Mouse (Mus musculus) hindbrain, embryonic 12.5 days (tissue): ENCODE measurements at regions not wholly inside any gene's neighbourhood (a gene's known extent, or its start where the extent isn't known, plus 50 kb on each side); places are given as distances from the start of the nearest gene placed in this dataset.

ENCODE experiments used
- ATAC-seq: fragments of 200-750 bp; cut with Nextera tagmentation; 2 replicates; pipeline ENCODE4 v1.8.0; 2017; ENCODE audit warnings: moderate TSS enrichment; ENCODE audit not compliant: low FRiP score
- H3K27ac ChIP-seq: fragments of 300-500 bp; sonication (generic); 2 replicates; pipeline ENCODE4 v1.5.1; 2016; ENCODE audit warnings: mild to moderate bottlenecking
- H3K27me3 ChIP-seq: fragments of 300-500 bp; sonication (generic); 2 replicates; pipeline ENCODE4 v1.6.1; 2016; ENCODE audit warnings: mild to moderate bottlenecking
- H3K36me3 ChIP-seq: fragments of 300-500 bp; sonication (generic); 2 replicates; pipeline ENCODE4 v1.6.1; 2016; ENCODE audit warnings: mild to moderate bottlenecking
- H3K4me1 ChIP-seq: fragments of 300-500 bp; sonication (generic); 2 replicates; pipeline ENCODE4 v1.6.1; 2016
- H3K4me2 ChIP-seq: fragments of 300-500 bp; sonication (generic); replicated peaks from 2 replicates; pipeline ENCODE4 v1.6.1; 2016; ENCODE audit warnings: mild to moderate bottlenecking
- H3K4me3 ChIP-seq: fragments of 300-500 bp; sonication (generic); 2 replicates; pipeline ENCODE4 v1.5.1; 2016; ENCODE audit warnings: mild to moderate bottlenecking
- H3K9ac ChIP-seq: fragments of 300-500 bp; sonication (generic); 2 replicates; pipeline ENCODE4 v1.6.1; 2016; ENCODE audit warnings: mild to moderate bottlenecking, moderate library complexity
- H3K9me3 ChIP-seq: fragments of 300-500 bp; sonication (generic); replicated peaks from 2 replicates; pipeline ENCODE4 v1.6.1; 2016; ENCODE audit warnings: mild to moderate bottlenecking
- WGBS: fragments of 180-500 bp; shearing (Covaris S2); methylation state at CpG from one replicate; pipeline ENCODE4 v1.1.7; 2016; 5-methylcytosine and 5-hydroxymethylcytosine counted together

GRCm38 (mm10) chr11:63410921-63411320 lies 282.1 kb downstream of the Pmp22 start:
- H3K4me1 ChIP-seq = peaks cover 17% of the 10 kb centered on the region
- H3K36me3 ChIP-seq = no peaks in the 10 kb centered on the region
- no peak overlapping the region for H3K27ac ChIP-seq
- 92% methylated on average over 4 of the region's 4 CpGs for WGBS
- no peak overlapping the region for H3K4me2 ChIP-seq
- H3K9me3 ChIP-seq = no peaks in the 10 kb centered on the region
- no peak overlapping the region for H3K4me3 ChIP-seq
- H3K27me3 ChIP-seq = peaks cover 18% of the 10 kb centered on the region
- no peak overlapping the region for H3K9ac ChIP-seq
- ATAC-seq = no peak

- peak overlapping the region; percentile 33; the same call in 1 of the 2 replicates for H3K9ac ChIP-seq
- H3K4me2 ChIP-seq = peak overlapping the region; percentile 41
- H3K36me3 ChIP-seq = no peaks in the 10 kb centered on the region
- no peaks in the 10 kb centered on the region for H3K9me3 ChIP-seq
- under 1% methylated on average over 18 of the region's 18 CpGs for WGBS
- peak; percentile 67 for ATAC-seq
- peaks cover 17% of the 10 kb centered on the region for H3K4me1 ChIP-seq
- H3K27me3 ChIP-seq = peaks cover 14% of the 10 kb centered on the region; the same call in 1 of the 2 replicates
- peak overlapping the region; percentile 37 for H3K27ac ChIP-seq
- peak overlapping the region; percentile 12; the same call in 1 of the 2 replicates for H3K4me3 ChIP-seq
Observed at GRCm38 (mm10) chr11:63412364-63412991, 283.7 kb downstream of the Pmp22 start.

- Histone ChIP-seq H3K4me2 (peak overlapping the region; percentile 41), H3K36me3 (no peaks in the 10 kb centered on the region), H3K4me1 (peaks cover 17% of the 10 kb centered on the region), H3K4me3 (peak overlapping the region; percentile 12; the same call in 1 of the 2 replicates), H3K9ac (no peak overlapping the region), H3K9me3 (no peaks in the 10 kb centered on the region), H3K27ac (no peak overlapping the region; the same call in 1 of the 2 replicates), H3K27me3 (peaks cover 14% of the 10 kb centered on the region; the same call in 1 of the 2 replicates)
- ATAC-seq = no peak
- whole genome bisulfite sequencing = 10% methylated on average over 13 of the region's 13 CpGs
Observed at GRCm38 (mm10) chr11:63413106-63413505, 284.3 kb downstream of the Pmp22 start.

- peaks cover 17% of the 10 kb centered on the region for H3K4me1 ChIP-seq
- H3K9ac ChIP-seq = no peak overlapping the region
- no peaks in the 10 kb centered on the region for H3K36me3 ChIP-seq
- ATAC-seq = no peak
- 44% methylated on average over 4 of the region's 4 CpGs for WGBS
- no peak overlapping the region for H3K4me3 ChIP-seq
- peaks cover 17% of the 10 kb centered on the region; the same call in 1 of the 2 replicates for H3K27me3 ChIP-seq
- H3K4me2 ChIP-seq = no peak overlapping the region
- H3K9me3 ChIP-seq = no peaks in the 10 kb centered on the region
- no peak overlapping the region for H3K27ac ChIP-seq
Observed at GRCm38 (mm10) chr11:63413621-63414020, 284.8 kb downstream of the Pmp22 start.

- H3K36me3 ChIP-seq = no peaks in the 10 kb centered on the region
- no peak for ATAC-seq
- H3K9me3 ChIP-seq = no peaks in the 10 kb centered on the region
- peaks cover 1% of the 10 kb centered on the region for H3K4me1 ChIP-seq
- WGBS = 83% methylated on average over 5 of the region's 5 CpGs
- H3K9ac ChIP-seq = no peak overlapping the region
- H3K4me3 ChIP-seq = no peak overlapping the region
- H3K27me3 ChIP-seq = peaks cover 12% of the 10 kb centered on the region; the same call in 1 of the 2 replicates
- H3K4me2 ChIP-seq = no peak overlapping the region
- no peak overlapping the region for H3K27ac ChIP-seq
Observed at GRCm38 (mm10) chr11:63418042-63418776, 289.4 kb downstream of the Pmp22 start.

- 90% methylated on average over 3 of the region's 3 CpGs for WGBS
- Histone ChIP-seq H3K9ac (no peak overlapping the region), H3K4me3 (no peak overlapping the region), H3K36me3 (no peaks in the 10 kb centered on the region), H3K4me1 (no peaks in the 10 kb centered on the region), H3K9me3 (no peaks in the 10 kb centered on the region), H3K27me3 (peaks cover 12% of the 10 kb centered on the region; the same call in 1 of the 2 replicates), H3K27ac (no peak overlapping the region), H3K4me2 (no peak overlapping the region)
- no peak for ATAC-seq
Observed at GRCm38 (mm10) chr11:63420341-63420740, 291.6 kb downstream of the Pmp22 start.

- no peak overlapping the region for H3K4me2 ChIP-seq
- H3K36me3 ChIP-seq = no peaks in the 10 kb centered on the region
- H3K27ac ChIP-seq = no peak overlapping the region
- peaks cover 12% of the 10 kb centered on the region for H3K4me1 ChIP-seq
- WGBS = 76% methylated on average over 3 of the region's 3 CpGs
- H3K4me3 ChIP-seq = no peak overlapping the region
- H3K9ac ChIP-seq = no peak overlapping the region
- H3K27me3 ChIP-seq = peaks cover 9% of the 10 kb centered on the region; the same call in 1 of the 2 replicates
- no peaks in the 10 kb centered on the region for H3K9me3 ChIP-seq
- no peak for ATAC-seq
Observed at GRCm38 (mm10) chr11:63422069-63422468, 293.3 kb downstream of the Pmp22 start.

- Histone ChIP-seq H3K4me1 (peaks cover 12% of the 10 kb centered on the region), H3K9ac (no peak overlapping the region), H3K9me3 (no peaks in the 10 kb centered on the region), H3K4me3 (no peak overlapping the region), H3K27me3 (peaks cover 3% of the 10 kb centered on the region; the same call in 1 of the 2 replicates), H3K36me3 (no peaks in the 10 kb centered on the region), H3K4me2 (no peak overlapping the region), H3K27ac (no peak overlapping the region)
- WGBS = 64% methylated on average over 3 of the region's 3 CpGs
- no peak for ATAC-seq
Observed at GRCm38 (mm10) chr11:63424319-63424718, 295.5 kb downstream of the Pmp22 start.

GRCm38 (mm10) chr11:63425741-63426140 lies 297.0 kb downstream of the Pmp22 start:
- Histone ChIP-seq H3K4me1 (peaks cover 12% of the 10 kb centered on the region), H3K4me3 (no peak overlapping the region), H3K27me3 (no peaks in the 10 kb centered on the region), H3K4me2 (no peak overlapping the region), H3K36me3 (no peaks in the 10 kb centered on the region), H3K9ac (no peak overlapping the region), H3K9me3 (no peaks in the 10 kb centered on the region), H3K27ac (peak overlapping the region; percentile 12; the same call in 1 of the 2 replicates)
- no peak for ATAC-seq
- 18% methylated on average over 11 of the region's 11 CpGs for WGBS

GRCm38 (mm10) chr11:63453786-63454185 lies 325.0 kb downstream of the Pmp22 start:
- Histone ChIP-seq H3K4me1 (peaks cover 17% of the 10 kb centered on the region), H3K27ac (no peak overlapping the region), H3K9me3 (peaks cover 7% of the 10 kb centered on the region), H3K4me3 (no peak overlapping the region), H3K4me2 (no peak overlapping the region), H3K36me3 (no peaks in the 10 kb centered on the region), H3K9ac (no peak overlapping the region), H3K27me3 (no peaks in the 10 kb centered on the region)
- 20% methylated on average over 5 of the region's 5 CpGs for WGBS
- ATAC-seq = no peak

- 14% methylated on average over 17 of the region's 17 CpGs for whole genome bisulfite sequencing
- peaks cover 17% of the 10 kb centered on the region for H3K4me1 ChIP-seq
- H3K27ac ChIP-seq = peak overlapping the region; percentile 36; the same call in 1 of the 2 replicates
- H3K9ac ChIP-seq = no peak overlapping the region
- no peak overlapping the region for H3K4me3 ChIP-seq
- no peaks in the 10 kb centered on the region for H3K27me3 ChIP-seq
- peaks cover 7% of the 10 kb centered on the region for H3K9me3 ChIP-seq
- peak; percentile 90 for ATAC-seq
- H3K4me2 ChIP-seq = 0 out of 2 replicates have a peak overlapping the region, but pooled peaks have one; percentile 17
- H3K36me3 ChIP-seq = no peaks in the 10 kb centered on the region
Observed at GRCm38 (mm10) chr11:63454910-63455531, 326.2 kb downstream of the Pmp22 start.

GRCm38 (mm10) chr11:63456356-63456755 lies 327.6 kb downstream of the Pmp22 start:
- H3K9me3 ChIP-seq = peaks cover 7% of the 10 kb centered on the region
- H3K4me1 ChIP-seq = peaks cover 17% of the 10 kb centered on the region
- no peak overlapping the region for H3K4me2 ChIP-seq
- ATAC-seq = no peak
- no peak overlapping the region for H3K9ac ChIP-seq
- H3K4me3 ChIP-seq = no peak overlapping the region
- no peaks in the 10 kb centered on the region for H3K27me3 ChIP-seq
- H3K36me3 ChIP-seq = no peaks in the 10 kb centered on the region
- H3K27ac ChIP-seq = no peak overlapping the region
- 48% methylated on average over 3 of the region's 3 CpGs for WGBS
